ENCODE assay signal across 35 mouse cellular contexts in the genomic region with DNA sequence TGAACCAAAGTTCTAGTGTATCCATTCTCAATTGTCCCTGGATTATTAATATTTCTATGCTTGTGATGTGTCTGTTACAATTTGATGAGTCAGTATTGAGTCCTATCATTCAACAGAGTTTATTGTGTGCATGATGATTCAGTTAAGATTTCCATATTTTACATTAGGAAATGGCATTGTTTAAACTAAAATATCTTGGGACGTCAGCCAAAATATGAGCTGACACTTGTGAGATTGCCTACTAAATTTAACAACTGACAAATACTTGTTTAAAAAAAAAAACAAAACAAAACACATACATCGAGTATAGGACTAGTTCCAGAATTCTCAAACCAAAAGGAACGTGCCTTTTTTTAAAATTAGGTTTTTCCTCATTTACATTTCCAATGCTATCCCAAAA.
"Had no signal": no experiment of that assay in that cellular context is flagged by ENCODE, and none has a peak within 500 bp of the region (broad histone marks: within the 10 kb centered on the region; RNA-seq: fewer than 3 reads in every experiment).

No protein-coding gene starts in this region.

- H3K9ac ChIP-seq: heart, embryonic 12.5 days; heart, embryonic 13.5 days; heart, embryonic 15.5 days; hindbrain, embryonic 12.5 days; hindbrain, embryonic 13.5 days; hindbrain, embryonic 14.5 days; hindbrain, embryonic 15.5 days; intestine, embryonic 15.5 days; kidney, embryonic 15.5 days had no signal

- H3K27me3 ChIP-seq: heart, embryonic 12.5 days; heart, embryonic 13.5 days; heart, embryonic 15.5 days; hindbrain, embryonic 12.5 days; hindbrain, embryonic 13.5 days; hindbrain, embryonic 15.5 days; intestine, embryonic 15.5 days; kidney, embryonic 15.5 days had no signal

- H3K4me2 ChIP-seq: heart, embryonic 11.5 days; heart, embryonic 12.5 days; heart, embryonic 13.5 days; heart, embryonic 15.5 days; hindbrain, embryonic 12.5 days; hindbrain, embryonic 13.5 days; hindbrain, embryonic 14.5 days; hindbrain, embryonic 15.5 days; intestine, embryonic 15.5 days; kidney, embryonic 15.5 days had no signal

- ATAC-seq: hindbrain, embryonic 16.5 days; hindbrain, postnatal 0 days; inflammation-experienced regulatory T-cells, adult 6 months; intestine, embryonic 15.5 days; intestine, embryonic 16.5 days; intestine, postnatal 0 days had no signal

- DNase-seq: heart, postnatal 10 days; heart, postnatal 14 days; heart, postnatal 36 days; heart, postnatal 4 days; kidney, adult 11 months; kidney, adult 18-20 months; kidney, adult 2 months; kidney, adult 8-10 months; kidney, adult 9 months; kidney, postnatal 10 days; kidney, postnatal 14 days; kidney, postnatal 25 days; kidney, postnatal 36 days; kidney, postnatal 4 days; layer of hippocampus, adult 9-11 months; layer of hippocampus, postnatal 36 days had no signal

- H3K36me3 ChIP-seq: heart, embryonic 10.5 days; heart, embryonic 12.5 days; heart, embryonic 13.5 days; heart, embryonic 15.5 days; hindbrain, embryonic 10.5 days; hindbrain, embryonic 12.5 days; hindbrain, embryonic 13.5 days; hindbrain, embryonic 15.5 days; intestine, embryonic 15.5 days; kidney, embryonic 15.5 days had no signal

- H3K27ac ChIP-seq: heart, embryonic 10.5 days; heart, embryonic 13.5 days; heart, embryonic 15.5 days; hindbrain, embryonic 10.5 days; hindbrain, embryonic 12.5 days; hindbrain, embryonic 13.5 days; hindbrain, embryonic 14.5 days; hindbrain, embryonic 15.5 days; hindbrain, postnatal 0 days; intestine, embryonic 15.5 days; kidney, embryonic 15.5 days; kidney, postnatal 0 days; layer of hippocampus, adult 2 months had no signal

- H3K4me3 ChIP-seq: heart, embryonic 10.5 days; heart, embryonic 12.5 days; heart, embryonic 13.5 days; heart, embryonic 15.5 days; hindbrain, embryonic 10.5 days; hindbrain, embryonic 12.5 days; hindbrain, embryonic 13.5 days; hindbrain, embryonic 15.5 days; intestine, embryonic 15.5 days; kidney, embryonic 15.5 days; layer of hippocampus, adult 2 months had no signal

- H3K9me3 ChIP-seq: heart, embryonic 10.5 days; heart, embryonic 15.5 days; hindbrain, embryonic 12.5 days; hindbrain, embryonic 15.5 days; intestine, embryonic 15.5 days; kidney, embryonic 15.5 days had no signal

- H3K4me1 ChIP-seq: heart, embryonic 10.5 days; heart, embryonic 12.5 days; heart, embryonic 13.5 days; heart, embryonic 15.5 days; hindbrain, embryonic 10.5 days; hindbrain, embryonic 12.5 days; hindbrain, embryonic 13.5 days; hindbrain, embryonic 15.5 days; intestine, embryonic 15.5 days; kidney, embryonic 15.5 days had no signal
